Mouse (Mus musculus) retina, adult 2 months (tissue): ENCODE data around the gene Xrcc6.
"Not testable (repeated sequence)": the region's sequence is repeated elsewhere in the genome, so short reads cannot be mapped to it uniquely, and the experiment has no call there.

ENCODE experiments used
- DNase-seq: peaks from one replicate; pipeline ENCODE4 v3.0.0-alpha.2; 2012; ENCODE audit warnings: low read depth, low spot score

Xrcc6 gene

DNA sequence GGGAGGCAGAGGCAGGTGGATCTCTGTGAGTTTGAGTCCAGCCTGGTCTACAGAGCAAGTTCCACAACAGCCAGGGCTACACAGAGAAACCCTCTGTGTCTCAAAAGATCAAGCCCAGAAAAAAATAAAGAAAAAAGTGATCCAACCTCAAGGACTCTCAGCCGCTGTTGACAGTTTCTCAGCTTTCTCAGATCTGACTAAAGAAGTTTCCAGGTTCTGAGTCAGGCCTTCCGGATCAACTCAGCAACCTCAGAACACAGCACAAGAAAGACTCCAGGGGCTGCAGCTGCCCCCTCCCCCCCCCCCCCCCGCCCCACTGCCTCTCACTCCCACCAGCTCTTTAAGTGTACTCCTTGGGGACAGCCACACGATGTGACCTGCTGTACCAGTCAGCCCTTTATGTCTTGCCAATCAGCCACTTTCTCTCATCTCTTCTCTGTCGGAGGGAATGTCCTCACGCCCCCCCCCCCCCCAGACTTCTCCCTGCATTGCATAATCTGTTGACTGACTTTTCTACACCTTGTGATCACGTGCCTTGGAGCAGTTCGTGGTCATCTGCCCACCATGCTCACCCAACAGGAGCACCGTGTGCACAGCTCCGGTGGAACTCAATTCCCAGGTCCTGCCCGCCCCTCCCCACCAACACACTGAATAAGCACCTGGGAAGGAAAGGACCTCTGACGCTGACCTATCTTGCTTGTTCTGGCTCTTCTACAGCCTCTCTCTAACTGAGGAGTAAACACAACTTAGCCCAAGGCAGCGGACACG lies 21.4 kb upstream of the Xrcc6 start:
- no peak for DNase-seq

DNA sequence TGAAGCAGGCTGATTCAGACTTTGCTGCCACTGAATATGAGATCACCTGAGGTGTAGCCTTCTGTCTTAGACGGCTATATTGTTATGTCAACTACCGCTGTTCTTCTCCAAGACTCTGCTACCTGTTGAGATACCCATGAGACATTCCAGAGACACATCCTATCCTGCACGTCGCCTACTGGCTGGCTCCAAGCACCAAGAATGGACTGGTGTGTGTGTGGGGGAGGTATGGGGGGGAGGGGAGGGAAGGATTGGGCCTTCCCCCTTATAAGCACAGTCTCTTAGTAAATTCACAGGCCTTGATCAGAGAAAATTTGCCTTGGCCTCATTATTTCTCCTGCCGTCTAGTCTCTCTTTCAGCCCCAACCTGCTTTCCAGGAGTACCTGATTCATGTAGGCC lies 19.8 kb upstream of the Xrcc6 start:
- no peak for DNase-seq

DNA sequence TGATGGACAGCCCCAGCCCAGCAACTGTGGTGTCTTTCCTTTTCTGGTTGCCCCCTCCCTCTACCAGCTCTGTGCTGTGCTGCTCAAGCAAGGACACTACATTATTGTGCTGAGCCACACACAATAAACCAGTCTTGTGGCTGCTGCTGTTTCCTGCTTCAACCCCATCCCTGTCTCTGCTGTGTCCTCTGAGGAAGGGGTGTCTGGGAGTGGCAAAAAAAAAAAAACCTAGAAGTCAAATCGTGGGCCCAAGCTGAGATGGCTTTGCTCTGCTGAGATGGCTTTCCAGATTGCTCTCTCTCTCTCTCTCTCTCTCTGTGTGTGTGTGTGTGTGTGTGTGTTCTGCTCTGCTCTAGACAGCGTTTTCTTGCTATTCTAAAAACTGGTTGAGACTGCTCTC lies 19.2 kb upstream of the Xrcc6 start:
- no peak for DNase-seq

DNA sequence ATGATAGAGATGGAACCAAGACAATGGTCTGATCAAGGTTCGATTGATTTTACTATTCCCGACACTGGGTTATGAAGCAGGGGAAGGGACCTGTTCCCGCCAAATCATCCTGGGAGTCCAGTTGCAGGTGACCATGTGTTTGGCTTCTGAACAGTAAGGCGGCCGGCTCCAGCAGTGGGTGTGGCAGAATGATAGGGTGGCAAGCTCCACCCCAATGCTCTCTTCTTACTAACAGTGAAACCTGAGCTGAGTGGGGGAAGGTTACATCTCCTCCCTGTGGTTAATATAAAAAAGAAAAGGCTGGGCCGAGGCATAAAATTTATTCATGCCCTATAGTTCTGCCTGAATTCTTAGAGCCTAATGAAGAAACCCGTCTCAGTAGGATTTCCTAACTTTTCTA lies 18.5 kb upstream of the Xrcc6 start:
- no peak for DNase-seq

DNA sequence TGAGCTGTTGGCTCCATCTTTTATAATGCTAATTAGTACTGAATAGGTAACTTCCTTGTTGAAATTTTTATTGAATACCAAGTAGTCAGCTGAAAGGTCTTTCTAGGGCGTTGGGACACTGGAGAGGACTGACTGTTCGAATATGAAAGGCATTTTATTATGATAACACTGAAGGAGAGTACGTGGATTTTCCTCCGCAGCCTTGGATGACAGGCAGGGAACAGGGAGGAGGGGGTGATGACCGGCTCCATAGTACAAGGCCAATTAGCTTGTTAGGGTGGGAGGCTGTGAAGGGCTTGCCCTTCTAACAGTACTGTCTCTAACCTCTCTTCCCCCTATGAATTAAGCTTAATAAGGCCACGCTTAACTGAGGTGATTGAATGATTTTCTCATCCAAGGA lies 18.0 kb upstream of the Xrcc6 start:
- DNase-seq, result not testable (repeated sequence)

DNA sequence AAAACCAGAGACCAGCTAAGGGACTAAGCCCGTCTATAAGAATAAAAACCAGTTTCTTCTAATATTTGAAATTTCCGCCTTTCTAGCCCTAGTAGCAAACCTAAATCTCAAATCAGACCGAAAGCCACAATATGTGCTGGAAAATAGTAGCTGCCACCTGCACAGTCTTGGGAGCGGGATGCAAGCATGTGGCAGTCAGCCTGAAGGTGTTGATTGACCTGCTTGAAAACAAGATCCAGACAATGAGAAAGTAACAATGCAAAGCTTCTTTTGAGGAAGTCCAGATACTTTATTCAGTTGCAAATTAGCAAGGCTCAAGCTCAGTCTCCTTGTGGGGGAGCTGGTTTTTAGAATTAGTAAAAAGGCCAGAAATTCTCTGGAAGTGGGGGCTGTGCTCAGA lies 17.1 kb upstream of the Xrcc6 start:
- not testable (repeated sequence) for DNase-seq

DNA sequence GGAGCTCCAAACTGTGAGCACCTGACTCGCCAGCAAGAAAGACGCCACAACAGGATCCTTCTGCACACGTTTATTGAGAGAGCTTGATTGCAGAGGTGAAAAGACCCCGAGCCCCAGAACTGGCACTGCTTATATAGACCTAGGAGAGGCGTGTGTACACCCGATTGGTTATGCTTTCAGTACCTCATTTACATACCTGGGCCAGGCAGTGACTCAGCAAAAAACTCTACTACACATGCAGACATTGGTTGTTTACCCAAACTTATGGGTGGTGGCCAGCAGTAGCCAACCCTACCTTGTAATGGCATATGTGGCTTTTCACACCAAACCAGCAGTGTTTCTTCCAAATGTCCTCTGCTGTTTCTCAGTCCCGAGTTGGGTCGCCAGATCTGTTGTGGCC lies 12.5 kb upstream of the Xrcc6 start:
- not testable (repeated sequence) for DNase-seq

DNA sequence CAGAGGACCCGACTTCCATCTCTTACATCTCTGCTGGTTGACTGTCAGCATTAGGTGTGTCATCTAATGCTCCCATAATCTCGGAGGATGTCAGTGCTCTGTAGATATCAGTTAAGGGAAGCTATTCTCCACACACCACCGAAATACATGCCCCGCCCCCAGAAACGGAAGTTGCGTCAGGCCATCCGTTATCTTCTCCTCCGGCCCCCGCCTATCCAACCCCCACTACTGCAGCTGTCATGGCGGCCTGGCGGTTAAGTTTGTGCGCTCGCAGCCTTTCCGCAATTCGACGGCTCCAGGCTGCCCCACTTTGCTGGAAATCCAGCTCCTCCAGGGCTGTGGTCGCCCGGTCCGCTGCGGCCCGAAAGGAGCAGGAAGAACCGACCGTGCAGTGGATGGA lies 7.3 kb upstream of the Xrcc6 start, which contains the start of gene 1700029P11Rik:
Gene 1700029P11Rik, plus strand, starts transcription at position 220 of the 400 bp plus-strand sequence.
- DNase-seq, result no peak

DNA sequence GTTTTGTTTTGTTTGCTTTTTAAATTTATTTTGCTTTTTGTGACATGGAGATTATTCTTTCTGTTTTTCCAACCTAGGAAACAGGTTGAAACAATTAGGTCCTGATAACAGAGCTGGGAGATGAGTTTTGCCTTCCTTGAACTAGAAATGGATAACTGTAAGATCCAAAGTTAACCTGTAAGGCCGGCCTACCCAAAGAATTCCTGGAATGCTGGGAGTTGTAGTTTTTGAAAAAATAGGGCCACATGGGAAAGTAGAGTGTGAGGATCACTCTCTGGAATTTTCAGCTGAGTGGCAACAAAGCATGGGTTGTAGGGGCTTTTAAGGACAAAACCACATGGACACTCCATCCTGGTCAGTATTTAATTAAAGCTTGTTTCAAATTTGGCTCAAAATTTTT lies 5.5 kb upstream of the Xrcc6 start:
- no peak for DNase-seq

DNA sequence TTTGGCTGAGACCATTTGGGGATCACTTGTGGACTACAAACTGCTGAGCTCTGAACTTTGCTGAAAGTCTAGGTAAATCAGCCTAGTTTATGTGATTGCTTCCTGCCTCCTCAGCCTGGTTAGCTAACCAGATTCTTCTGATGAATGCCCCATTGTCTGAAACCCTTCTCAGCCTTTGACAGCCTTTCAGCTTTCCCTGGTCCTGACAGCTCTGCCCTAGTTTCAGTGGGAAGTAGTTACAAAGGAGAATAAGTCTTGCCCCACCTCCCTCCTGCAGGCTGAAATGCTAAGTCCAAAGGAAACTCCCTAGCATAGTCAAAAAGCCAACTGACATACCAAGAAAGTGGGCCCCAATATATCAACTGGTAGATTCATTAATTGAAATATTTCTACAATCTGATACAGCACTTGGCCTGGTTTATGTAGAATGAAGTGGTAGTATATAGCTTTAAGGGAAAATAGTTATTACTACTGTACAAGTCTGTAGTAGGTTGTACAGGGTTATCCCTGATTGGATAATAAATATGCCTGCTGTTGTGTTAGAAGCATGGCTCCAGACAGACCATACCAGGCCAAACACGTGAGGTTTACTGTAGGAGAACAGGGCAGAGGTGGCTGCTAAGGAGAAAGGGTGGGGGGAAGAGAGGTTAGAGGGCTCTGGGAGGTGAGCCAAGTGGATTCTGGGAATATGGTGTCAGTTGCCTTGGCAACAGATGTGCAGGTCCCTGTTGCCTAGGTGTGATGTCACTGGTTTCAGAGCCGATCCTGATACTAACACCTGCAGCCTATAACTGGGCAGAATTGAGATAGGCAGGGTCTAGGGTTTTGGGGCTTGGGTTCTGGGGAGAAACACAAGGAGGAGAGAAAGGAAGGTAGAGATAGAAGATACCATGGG lies 2.1 kb upstream of the Xrcc6 start:
- no peak for DNase-seq

DNA sequence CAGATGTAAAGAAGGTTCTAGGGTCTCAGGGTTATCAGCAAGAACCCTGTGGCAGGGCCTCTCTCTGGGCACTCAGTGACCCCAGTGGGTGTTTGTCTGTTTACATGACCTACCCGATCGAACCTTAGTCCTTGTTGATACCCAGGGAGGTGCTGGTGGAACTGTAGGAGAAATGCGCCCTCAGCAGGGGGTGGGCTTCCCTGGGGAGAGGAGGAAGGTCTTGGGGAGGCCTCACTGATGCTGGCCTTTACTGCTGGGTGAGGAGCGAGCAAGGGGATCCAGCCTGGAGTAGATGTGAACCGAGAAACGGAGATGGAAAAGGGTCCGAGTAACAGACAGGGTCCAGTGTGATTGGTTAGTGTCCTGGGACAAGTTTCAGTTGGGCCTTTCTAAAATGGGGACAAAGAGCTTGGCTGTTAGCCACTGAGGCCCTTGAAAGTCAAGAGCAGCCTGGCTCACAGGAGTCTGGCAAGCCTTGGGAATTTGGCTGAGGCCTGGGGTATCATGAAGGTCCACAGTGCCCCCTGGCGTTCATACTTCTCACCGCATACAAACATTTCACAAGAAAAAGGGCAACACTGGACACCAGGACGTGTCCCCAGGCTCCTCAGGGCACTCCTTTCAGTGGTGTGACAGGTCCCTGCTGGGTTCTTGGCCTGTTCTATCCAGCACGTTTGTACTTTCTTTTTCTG lies 1.9 kb downstream of the Xrcc6 start:
- peak; percentile 72 for DNase-seq

DNA sequence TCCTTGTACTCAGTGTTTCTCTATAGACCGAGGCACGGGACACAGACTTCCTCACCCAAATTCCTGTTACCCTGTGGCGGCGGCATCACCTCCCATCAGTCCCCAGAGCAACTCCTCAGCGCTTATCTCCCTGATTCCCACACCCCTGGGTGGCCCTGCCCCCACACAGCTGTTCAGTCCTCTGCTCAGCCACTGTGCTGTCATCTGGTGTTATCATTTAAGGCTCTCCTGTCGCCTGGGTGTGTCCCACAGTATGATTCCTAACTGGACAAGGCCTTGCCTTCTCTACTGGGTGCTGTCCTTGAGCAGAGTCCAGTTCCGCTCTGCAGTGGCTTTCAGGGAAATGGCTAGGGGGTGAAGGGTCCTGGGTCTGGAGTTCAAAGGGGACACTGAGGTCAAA lies 2.9 kb downstream of the Xrcc6 start:
- no peak for DNase-seq

DNA sequence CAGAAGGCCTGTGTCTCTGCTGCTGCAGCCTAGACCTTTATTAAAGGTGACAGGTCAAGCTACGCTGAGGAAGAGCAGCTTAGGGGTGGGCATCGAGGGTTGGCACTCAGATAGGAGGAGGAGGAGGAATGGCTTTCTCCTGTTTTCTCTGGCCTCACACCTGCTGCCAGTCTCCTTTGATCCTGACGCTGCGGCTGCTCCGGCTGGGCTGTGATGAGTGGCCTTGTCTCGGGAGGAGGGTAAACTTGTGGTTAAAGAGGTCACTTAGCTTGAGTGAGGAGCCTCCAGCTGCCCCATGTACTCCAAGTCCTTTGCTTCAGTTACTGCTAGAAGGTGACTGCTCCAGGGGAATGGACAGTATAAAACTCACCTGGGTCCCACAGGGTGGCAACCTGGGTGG lies 6.4 kb downstream of the Xrcc6 start:
- DNase-seq, result no peak

DNA sequence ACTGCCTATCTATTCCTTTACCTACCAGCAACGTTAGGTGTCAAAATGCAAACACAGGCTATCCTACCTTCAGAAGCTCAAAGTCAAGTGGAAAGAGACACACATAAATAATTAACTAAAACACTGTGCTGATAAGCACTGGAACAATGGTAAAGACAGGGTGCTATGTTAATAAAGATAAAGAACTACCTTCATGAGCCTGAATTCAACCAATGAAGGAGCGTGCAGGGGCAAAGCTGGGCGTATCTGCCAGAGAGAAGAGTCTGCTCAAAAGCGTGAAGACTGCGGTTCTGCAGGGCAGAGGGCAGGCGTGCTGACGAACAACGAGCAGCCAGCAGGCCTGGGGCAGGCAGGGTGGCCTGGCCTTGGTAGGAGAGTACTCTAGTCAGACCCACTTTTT lies 16.6 kb downstream of the Xrcc6 start:
- no peak for DNase-seq

DNA sequence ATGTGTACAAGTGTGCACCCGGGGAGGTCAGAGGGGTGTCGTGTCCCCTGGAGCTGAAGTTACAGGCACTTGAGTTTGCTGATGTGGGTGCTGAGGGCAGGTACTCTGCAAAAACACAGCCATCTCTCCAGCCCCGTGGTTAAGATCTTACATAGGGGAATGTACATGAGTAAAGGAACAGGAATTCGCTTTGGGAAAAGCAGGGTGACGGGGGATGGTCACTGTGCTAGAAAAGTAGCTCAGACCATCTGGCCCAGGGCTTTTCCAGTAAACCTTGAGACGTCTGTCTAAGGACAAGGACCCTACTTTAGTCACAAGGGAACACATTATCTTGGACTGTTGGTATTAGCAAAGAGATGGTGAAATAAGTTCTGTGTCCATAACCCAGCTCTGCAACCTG lies 24.3 kb downstream of the Xrcc6 start:
- no peak for DNase-seq

DNA sequence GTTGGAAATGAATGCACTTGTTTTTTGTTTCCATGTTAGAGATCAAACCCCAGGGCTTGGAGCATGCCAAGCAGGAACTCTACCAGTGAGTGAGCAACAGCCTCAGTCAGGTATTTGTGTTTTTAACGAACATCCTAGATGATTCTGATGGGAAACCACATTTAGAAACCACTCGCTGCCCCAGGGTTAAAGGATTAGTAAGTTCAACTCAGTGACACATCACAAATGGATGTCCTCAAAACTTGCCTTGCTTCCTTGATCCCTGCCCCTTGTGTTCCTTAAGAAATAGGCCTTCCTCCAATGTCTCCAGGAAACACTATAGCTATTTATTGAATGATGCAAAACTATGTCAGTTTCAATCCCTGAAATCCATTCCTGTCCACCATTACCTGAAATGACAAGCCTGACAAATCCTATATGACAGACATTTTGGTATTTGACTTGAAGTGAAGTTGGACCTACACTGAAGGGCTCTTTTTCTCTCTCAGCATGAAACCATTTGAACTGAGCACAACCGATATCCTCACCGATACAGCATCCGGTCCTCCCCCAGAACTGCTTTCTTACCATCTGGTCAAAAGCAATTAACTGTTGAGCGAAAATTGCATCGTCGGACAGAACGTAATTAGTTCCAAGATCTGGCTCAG lies 27.2 kb downstream of the Xrcc6 start:
- DNase-seq, result peak; percentile 40

DNA sequence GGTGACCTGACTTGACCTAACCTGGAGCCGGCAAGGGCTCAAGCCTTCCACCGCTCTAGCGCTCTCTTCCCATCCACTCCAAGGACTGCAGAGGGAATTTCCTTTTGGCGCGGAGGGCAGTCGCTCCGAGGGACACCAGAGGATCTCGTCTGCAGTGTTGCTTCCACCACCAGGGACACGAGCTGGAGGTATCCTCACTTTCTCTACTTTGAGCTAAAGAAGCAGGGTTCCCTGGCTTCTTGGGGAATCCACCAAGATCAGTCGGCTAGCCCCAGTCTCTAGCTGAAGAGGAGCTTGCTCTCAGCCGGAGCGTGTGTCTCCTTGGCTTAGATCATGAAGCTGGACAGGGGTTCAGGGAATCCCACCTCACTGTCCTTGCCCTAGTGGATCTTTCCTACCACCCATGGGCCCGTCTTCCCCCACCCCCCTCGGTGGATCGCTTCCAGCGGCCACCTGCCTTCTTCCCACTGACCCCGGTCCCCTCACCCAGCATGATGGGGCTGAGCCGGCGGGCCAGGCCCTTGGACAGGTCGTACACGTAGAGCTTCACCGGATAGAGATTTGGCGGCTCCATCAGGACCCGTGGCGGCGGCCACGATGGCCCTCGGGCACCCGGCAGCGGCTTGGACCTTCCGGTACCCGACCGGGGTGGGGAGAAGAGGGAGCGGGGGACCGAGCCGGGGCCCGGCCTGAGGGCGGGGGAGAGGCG lies 27.9 kb downstream of the Xrcc6 start:
- no peak for DNase-seq

DNA sequence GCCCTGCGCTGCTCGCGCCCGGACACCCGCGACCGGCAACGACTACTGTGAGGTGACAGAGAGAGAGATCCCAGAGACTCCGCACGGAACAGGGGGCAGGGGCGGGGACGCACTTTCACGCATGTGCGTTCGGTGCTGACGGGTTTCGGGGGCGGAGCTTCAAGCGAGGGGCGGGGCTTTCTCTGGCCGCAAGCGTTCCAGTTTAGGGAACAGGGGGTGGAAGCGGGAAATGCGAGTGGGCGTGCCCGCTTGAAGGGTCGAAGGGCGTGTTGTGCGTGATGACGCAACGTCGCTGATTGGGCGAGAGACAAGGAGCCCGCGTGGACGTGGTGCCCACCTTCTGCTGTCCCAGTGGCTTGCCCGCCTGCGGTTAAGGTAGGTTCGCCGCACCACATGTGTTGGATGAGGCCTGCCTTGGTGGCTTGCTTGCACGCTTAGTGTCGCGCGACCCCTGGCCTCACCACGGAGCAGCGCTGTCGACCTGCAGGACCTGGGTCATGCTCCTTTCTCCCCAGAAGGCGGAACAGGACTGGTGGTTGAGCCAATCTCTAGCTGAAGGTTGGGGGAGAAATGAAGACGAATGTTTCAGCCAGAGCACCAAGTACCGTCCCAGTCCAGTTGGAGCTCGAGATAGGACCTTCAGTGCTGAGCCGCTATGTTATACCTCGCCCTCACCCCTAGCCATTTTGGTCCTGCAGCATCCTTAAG lies 28.6 kb downstream of the Xrcc6 start:
- DNase-seq, result peak; percentile 97

DNA sequence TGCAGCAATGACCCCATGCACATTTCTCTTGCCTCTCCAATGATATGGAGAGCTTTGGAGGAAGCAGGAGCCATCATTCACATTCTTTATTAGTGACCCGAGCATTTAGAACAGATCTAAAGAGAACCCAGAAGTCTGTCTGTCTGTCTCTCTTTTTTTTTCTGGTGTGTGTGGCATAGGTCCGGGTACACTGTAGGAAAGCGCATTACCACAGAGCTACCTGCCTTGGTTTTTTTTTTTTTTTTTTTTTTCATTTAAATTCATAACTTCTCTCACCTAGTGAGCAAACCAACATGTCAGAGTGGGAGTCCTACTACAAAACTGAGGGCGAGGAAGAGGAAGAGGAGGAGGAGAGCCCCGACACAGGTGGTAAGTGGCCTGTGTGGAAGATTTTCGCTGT lies 29.2 kb downstream of the Xrcc6 start:
- no peak for DNase-seq

DNA sequence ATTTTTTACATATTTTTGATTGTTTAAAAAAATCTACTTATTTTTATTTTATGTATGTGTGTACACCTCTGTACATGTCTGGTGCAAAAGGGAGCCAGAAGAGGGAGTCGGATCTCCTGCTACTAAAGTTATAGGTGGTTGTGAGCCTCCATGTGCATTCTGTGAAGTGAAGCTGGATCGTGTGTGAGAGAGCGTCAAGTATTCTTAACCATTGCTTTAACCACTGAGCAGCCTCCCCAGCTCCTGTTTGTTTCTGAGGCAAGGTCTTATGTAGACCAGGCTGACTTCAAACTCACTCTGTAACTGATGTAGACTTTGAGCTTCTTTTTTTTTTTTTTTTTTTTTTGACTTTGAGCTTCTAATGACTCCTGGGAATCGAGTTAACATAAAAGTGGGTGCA lies 29.8 kb downstream of the Xrcc6 start:
- DNase-seq, result no peak

DNA sequence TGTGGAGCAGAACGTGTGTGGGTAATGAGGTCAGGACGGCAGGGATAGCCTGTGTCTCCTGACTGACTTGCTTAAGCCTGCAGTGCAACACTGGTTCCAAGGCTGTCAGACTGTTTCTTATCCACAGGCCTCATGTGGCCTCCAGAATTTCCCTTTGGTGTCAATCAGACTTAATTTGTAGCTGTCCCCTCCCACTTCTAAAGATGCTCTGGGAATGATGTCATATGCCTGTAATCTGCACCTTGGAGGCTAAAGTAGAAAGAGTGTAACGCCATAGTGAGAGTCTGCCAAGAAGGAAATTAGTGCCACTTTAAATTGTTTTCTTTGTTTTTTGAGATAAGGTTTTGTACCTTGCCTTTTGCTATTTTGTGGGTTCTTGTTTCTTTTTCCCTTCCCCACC lies 31.7 kb downstream of the Xrcc6 start:
- DNase-seq, result no peak
